Mouse (Mus musculus) MEL (cell line): Measurements from ENCODE around the gene Fgf6.

Experiments used
- CTCF ChIP-seq, 3 experiments: IDR thresholded peaks in 2 of 3; conservative IDR thresholded peaks in 1 of 3; 2 replicates each; pipeline ENCODE4 v1.5.1; 2011 to 2012; ENCODE audit warnings: low read length in 3 of 3, low read depth in 2 of 3, mild to moderate bottlenecking in 2 of 3, improper control_type of control experiment in 1 of 3, inconsistent platforms in 1 of 3, mixed read lengths in 1 of 3, moderate library complexity in 1 of 3; ENCODE audit not compliant: control insufficient read depth in 1 of 3, insufficient read depth in 1 of 3, poor library complexity in 1 of 3, severe bottlenecking in 1 of 3
- E2F4 ChIP-seq: IDR thresholded peaks from 2 replicates; pipeline ENCODE4 v1.6.1; 2011; ENCODE audit warnings: low read depth, low read length, improper control_type of control experiment, borderline replicate concordance
- ELF1 ChIP-seq: IDR thresholded peaks from 2 replicates; pipeline ENCODE4 v1.6.1; 2014; ENCODE audit warnings: low read depth, mild to moderate bottlenecking, inconsistent platforms, low read length, improper control_type of control experiment, moderate library complexity
- EP300 ChIP-seq, 2 experiments: IDR thresholded peaks; 2 replicates each; pipeline ENCODE4 v1.6.1; 2011; ENCODE audit warnings: improper control_type of control experiment in 2 of 2, low read length in 2 of 2, low read depth in 1 of 2, mild to moderate bottlenecking in 1 of 2
- GATA1 ChIP-seq: IDR thresholded peaks from 2 replicates; pipeline ENCODE4 v1.6.1; 2011; ENCODE audit warnings: low read depth, low read length, improper control_type of control experiment
- POLR2A ChIP-seq, 2 experiments: IDR thresholded peaks; 2 replicates each; pipeline ENCODE4 v1.6.1; 2011 to 2012; ENCODE audit warnings: low read length in 2 of 2, mild to moderate bottlenecking in 2 of 2, control low read depth in 1 of 2, improper control_type of control experiment in 1 of 2, low read depth in 1 of 2, moderate library complexity in 1 of 2; ENCODE audit not compliant: control insufficient read depth in 1 of 2, insufficient read depth in 1 of 2, poor library complexity in 1 of 2
- POLR2AphosphoS2 ChIP-seq: IDR thresholded peaks from 2 replicates; pipeline ENCODE4 v1.6.1; 2011; ENCODE audit warnings: low read length, improper control_type of control experiment
- POLR2AphosphoS5 ChIP-seq: IDR thresholded peaks from 2 replicates; pipeline ENCODE4 v1.6.1; 2012; ENCODE audit warnings: low read depth, borderline replicate concordance, mild to moderate bottlenecking, inconsistent platforms, low read length, moderate library complexity, mixed read lengths
- SIN3A ChIP-seq: IDR thresholded peaks from 2 replicates; pipeline ENCODE4 v1.6.1; 2012; ENCODE audit warnings: low read length, improper control_type of control experiment, inconsistent platforms
- USF2 ChIP-seq, 2 experiments: IDR thresholded peaks; 2 replicates each; pipeline ENCODE4 v1.6.1; 2011 to 2012; ENCODE audit warnings: improper control_type of control experiment in 2 of 2, low read length in 2 of 2, borderline replicate concordance in 1 of 2, inconsistent platforms in 1 of 2, low read depth in 1 of 2, mild to moderate bottlenecking in 1 of 2; ENCODE audit not compliant: insufficient read depth in 1 of 2

GRCm38 (mm10) chr6:127063915-127064314 is 48.5 kb downstream of the Fgf6 start:
- no peak for TF ChIP-seq CTCF (IDR thresholded peaks at IDR 0.05 in 2 of 3, conservative IDR thresholded peaks at IDR 0.05 in 1 of 3; ENCODE audit: control insufficient read depth in 1 of 3, insufficient read depth in 1 of 3, low read depth in 2 of 3, low read length in 3 of 3, poor library complexity in 1 of 3, severe bottlenecking in 1 of 3)
- TF ChIP-seq GATA1 = no peak
- no peak for TF ChIP-seq POLR2A (IDR thresholded peaks at IDR 0.05; ENCODE audit: control insufficient read depth in 1 of 2, insufficient read depth in 1 of 2, low read depth in 1 of 2, low read length in 2 of 2, poor library complexity in 1 of 2)
- TF ChIP-seq EP300 (IDR thresholded peaks at IDR 0.05; ENCODE audit: low read depth in 1 of 2, low read length in 2 of 2) = no peak
- no peak for TF ChIP-seq ELF1
- TF ChIP-seq POLR2AphosphoS5 = no peak
- TF ChIP-seq USF2 (IDR thresholded peaks at IDR 0.05; ENCODE audit: borderline replicate concordance in 1 of 2, insufficient read depth in 1 of 2, low read depth in 1 of 2, low read length in 2 of 2) = no peak
- TF ChIP-seq E2F4 = no peak
- TF ChIP-seq SIN3A = no peak
- TF ChIP-seq POLR2AphosphoS2 = no peak
